In the genomic region with DNA sequence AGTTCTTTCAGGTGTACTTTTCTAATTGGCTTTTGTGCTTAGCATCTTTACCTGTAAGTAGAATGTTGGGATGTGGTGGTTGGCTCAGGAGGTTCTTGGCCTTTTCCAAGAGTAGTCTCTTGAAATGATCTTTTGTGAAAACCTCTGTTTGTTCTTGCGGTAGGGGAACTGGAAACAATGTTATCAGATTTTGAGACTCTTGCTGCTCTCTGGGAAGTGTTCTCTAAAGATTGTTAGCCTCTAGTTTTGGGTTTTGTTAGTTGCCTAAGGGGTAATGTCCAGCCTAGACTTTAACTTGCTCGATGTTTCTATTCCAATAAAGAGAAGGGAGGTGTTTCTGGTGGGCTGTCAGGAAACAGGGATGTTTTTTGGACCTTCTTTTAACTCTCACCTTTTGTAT, we compare ENCODE assay signal across 8 mouse cellular contexts. TPM values are rescaled to one million over a fixed set of nuclear protein-coding genes. Genes with fewer than 3 reads are reported as not detected.
DNase-seq lines count a peak whose midpoint lies in the region; ATAC-seq and TF ChIP-seq lines count a peak whose summit lies in the region.

No protein-coding gene starts in this region.

- H3K4me2 ChIP-seq in lung, embryonic 14.5 days, result peak overlapping the region; percentile 68
- H3K4me2 ChIP-seq in limb, embryonic 11.5 days (ENCODE audit: low read depth, severe bottlenecking), result peak overlapping the region; percentile 74
- H3K4me2 ChIP-seq in neural tube, embryonic 14.5 days (ENCODE audit: low read depth, low read length), result peak overlapping the region; percentile 89

- no peaks in the 10 kb centered on the region for H3K27me3 ChIP-seq in lung, embryonic 14.5 days (ENCODE audit: insufficient read depth, low read length)
- peaks cover 7% of the 10 kb centered on the region; the same call in 1 of the 2 replicates for H3K27me3 ChIP-seq in forebrain, embryonic 10.5 days (ENCODE audit: poor library complexity, severe bottlenecking)
- no peaks in the 10 kb centered on the region for H3K27me3 ChIP-seq in limb, embryonic 11.5 days (ENCODE audit: control insufficient read depth, insufficient read depth, low read length)
- no peaks in the 10 kb centered on the region; the same call in 1 of the 2 replicates for H3K27me3 ChIP-seq in neural tube, embryonic 14.5 days (ENCODE audit: control insufficient read depth, insufficient read depth, low read length)

- H3K27ac ChIP-seq in lung, embryonic 14.5 days (ENCODE audit: low read depth), result no peak overlapping the region
- H3K27ac ChIP-seq in forebrain, embryonic 10.5 days, result no peak overlapping the region
- no peak overlapping the region for H3K27ac ChIP-seq in limb, embryonic 11.5 days (replicated peaks; ENCODE audit: low read depth, low read length)
- H3K27ac ChIP-seq in neural tube, embryonic 14.5 days (ENCODE audit: low read depth, low read length), result no peak overlapping the region

- DNase-seq in lung, embryonic 14.5 days, result no peak
- DNase-seq in lung, postnatal 25 days (ENCODE audit: low spot score), result no peak
- no peak for DNase-seq in forebrain, embryonic 10.5 days (ENCODE audit: extremely low spot score, low spot score)
- no peak for DNase-seq in limb, embryonic 11.5 days (ENCODE audit: low spot score)
- DNase-seq in frontal cortex, postnatal 10 days (ENCODE audit: low spot score in 2 of 2), result no peak
- no peak for DNase-seq in cerebellum, adult 11-12 months

- no peaks in the 10 kb centered on the region for H3K36me3 ChIP-seq in lung, embryonic 14.5 days (ENCODE audit: insufficient read depth)
- H3K36me3 ChIP-seq in forebrain, embryonic 10.5 days (replicated peaks), result no peaks in the 10 kb centered on the region
- H3K36me3 ChIP-seq in limb, embryonic 11.5 days (ENCODE audit: control insufficient read depth, insufficient read depth, low read length), result no peaks in the 10 kb centered on the region
- H3K36me3 ChIP-seq in neural tube, embryonic 14.5 days (ENCODE audit: control insufficient read depth, insufficient read depth, low read length), result no peaks in the 10 kb centered on the region

- H3K9me3 ChIP-seq in lung, embryonic 14.5 days (ENCODE audit: low read depth, low read length), result no peaks in the 10 kb centered on the region
- no peaks in the 10 kb centered on the region for H3K9me3 ChIP-seq in forebrain, embryonic 10.5 days
- H3K9me3 ChIP-seq in limb, embryonic 11.5 days (ENCODE audit: control insufficient read depth, low read length), result no peaks in the 10 kb centered on the region
- H3K9me3 ChIP-seq in neural tube, embryonic 14.5 days (ENCODE audit: control insufficient read depth, low read length), result no peaks in the 10 kb centered on the region

- WGBS in lung, embryonic 14.5 days, result 21% methylated on average over 2 of the region's 2 CpGs
- WGBS in forebrain, embryonic 10.5 days, result 65% methylated on average over 2 of the region's 2 CpGs
- 72% methylated on average over 2 of the region's 2 CpGs for WGBS in limb, embryonic 11.5 days
- WGBS in neural tube, embryonic 14.5 days, result 65% methylated on average over 2 of the region's 2 CpGs

- peak overlapping the region; percentile 93 for H3K9ac ChIP-seq in lung, embryonic 14.5 days
- H3K9ac ChIP-seq in limb, embryonic 11.5 days (ENCODE audit: low read length), result no peak overlapping the region
- H3K9ac ChIP-seq in neural tube, embryonic 14.5 days (replicated peaks; ENCODE audit: low read depth, low read length), result peak overlapping the region; percentile 98; the same call in 1 of the 2 replicates

- TF ChIP-seq CTCF in lung, embryonic 14.5 days (IDR thresholded peaks at IDR 0.05; ENCODE audit: low read depth), result no peak

- peak overlapping the region; percentile 95 for H3K4me3 ChIP-seq in lung, embryonic 14.5 days (ENCODE audit: low read depth, low read length)
- H3K4me3 ChIP-seq in forebrain, embryonic 10.5 days, result peak overlapping the region; percentile 64
- peak overlapping the region; percentile 77 for H3K4me3 ChIP-seq in limb, embryonic 11.5 days (ENCODE audit: low read depth, low read length)
- H3K4me3 ChIP-seq in neural tube, embryonic 14.5 days (ENCODE audit: low read depth, low read length), result peak overlapping the region; percentile 94

- no peak for ATAC-seq in lung, embryonic 14.5 days (ENCODE audit: insufficient read depth)
- ATAC-seq in limb, embryonic 11.5 days (ENCODE audit: insufficient number of reproducible peaks, low FRiP score, low TSS enrichment, low read depth), result no peak
- no peak for ATAC-seq in neural tube, embryonic 14.5 days (ENCODE audit: low read depth)
- no peak for ATAC-seq in megakaryocyte-erythroid progenitor cell, adult 5-6 weeks (replicated peaks; ENCODE audit: low FRiP score, low TSS enrichment, poor library complexity, severe bottlenecking)

- H3K4me1 ChIP-seq in lung, embryonic 14.5 days (ENCODE audit: insufficient read depth), result 0 out of 2 replicates have a peak, but pooled peaks cover 2% of the 10 kb centered on the region
- peaks cover 29% of the 10 kb centered on the region for H3K4me1 ChIP-seq in forebrain, embryonic 10.5 days
- peaks cover 10% of the 10 kb centered on the region for H3K4me1 ChIP-seq in limb, embryonic 11.5 days (ENCODE audit: control insufficient read depth, insufficient read depth, low read length)
- H3K4me1 ChIP-seq in neural tube, embryonic 14.5 days (ENCODE audit: control insufficient read depth, insufficient read depth, low read length), result peaks cover 12% of the 10 kb centered on the region

RNA-seq across cellular contexts. Expression of a gene that starts 1.5 kb away (rescaled TPM):
- 32.3 and 32.6 TPM in 2 replicates for polyA plus RNA-seq in lung, embryonic 14.5 days (2014; fragmentation: Nextera tagmentation; extraction: Ambion mirVana)
- polyA plus RNA-seq in forebrain, embryonic 10.5 days (2016; fragmentation: Nextera tagmentation; extraction: Ambion mirVana), result 33.2 and 37.9 TPM in 2 replicates
- polyA plus RNA-seq in limb, embryonic 11.5 days (2014; fragmentation: Nextera tagmentation; extraction: Ambion mirVana), result 33.0 and 33.8 TPM in 2 replicates
- polyA plus RNA-seq in neural tube, embryonic 14.5 days (2014; fragmentation: Nextera tagmentation; extraction: Ambion mirVana), result 80.7 and 80.9 TPM in 2 replicates
- total RNA-seq in megakaryocyte-erythroid progenitor cell, adult 5-6 weeks (2014; fragmentation: Nextera tagmentation), result 27.3 and 29.6 TPM in 2 replicates
- total RNA-seq in megakaryocyte-erythroid progenitor cell, adult 5-6 weeks (2017), result 72.8 and 75.8 TPM in 2 replicates

RNA-seq across cellular contexts. Expression of a gene that starts 33.6 kb away (rescaled TPM):
- polyA plus RNA-seq in lung, embryonic 14.5 days (2014; fragmentation: Nextera tagmentation; extraction: Ambion mirVana), result not detected in 2 replicates
- polyA plus RNA-seq in forebrain, embryonic 10.5 days (2016; fragmentation: Nextera tagmentation; extraction: Ambion mirVana), result not detected in 2 replicates
- not detected in 2 replicates for polyA plus RNA-seq in limb, embryonic 11.5 days (2014; fragmentation: Nextera tagmentation; extraction: Ambion mirVana)
- polyA plus RNA-seq in neural tube, embryonic 14.5 days (2014; fragmentation: Nextera tagmentation; extraction: Ambion mirVana), result not detected in 2 replicates
- total RNA-seq in megakaryocyte-erythroid progenitor cell, adult 5-6 weeks (2014; fragmentation: Nextera tagmentation), result not detected in 2 replicates
- 0.99 TPM in 1 of 2 replicates, not detected in the other for total RNA-seq in megakaryocyte-erythroid progenitor cell, adult 5-6 weeks (2017)
